Mouse (Mus musculus) spleen, adult 2 months (tissue): Measurements from ENCODE around the gene Dapk2.

Source experiments
- CTCF ChIP-seq: fragments of 200-500 bp; IDR thresholded peaks from 2 replicates; pipeline ENCODE4 v1.5.1; 2011; ENCODE audit warnings: mild to moderate bottlenecking, inconsistent platforms; ENCODE audit not compliant: insufficient read depth, insufficient read length, insufficient replicate concordance; ENCODE audit errors: extremely low read depth
- POLR2A ChIP-seq: fragments of 200-500 bp; IDR thresholded peaks from 2 replicates; pipeline ENCODE4 v1.6.1; 2011; ENCODE audit warnings: low read depth, low read length, inconsistent platforms

DNA sequence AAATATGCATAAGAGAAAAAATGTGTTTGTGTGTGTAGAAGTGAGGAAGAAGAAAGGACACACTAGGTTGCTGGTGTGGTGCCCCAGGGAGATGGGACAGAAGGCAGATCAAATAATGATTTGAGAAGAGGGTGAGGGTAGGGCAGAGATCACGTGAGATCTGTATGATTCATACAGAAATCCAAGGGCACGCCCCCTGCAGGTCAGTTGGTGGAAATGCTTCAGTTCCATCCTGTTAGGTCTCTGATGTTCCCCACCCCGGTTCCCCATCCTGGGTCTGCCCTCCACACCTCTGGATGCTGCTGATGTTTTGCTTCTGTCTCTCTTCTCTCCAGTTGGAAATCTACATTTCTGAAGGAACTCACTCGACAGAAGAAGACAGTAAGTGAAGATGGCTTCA is 22.1 kb upstream of the Dapk2 start:
- no peak for TF ChIP-seq POLR2A
- peak; percentile 31; the same call in 1 of the 2 replicates for TF ChIP-seq CTCF
